Mouse (Mus musculus) common myeloid progenitor, adult 5-6 weeks (primary cell): Measurements from ENCODE around the gene Olfr115. TPM values are rescaled to one million over a fixed set of nuclear protein-coding genes. Genes with fewer than 3 reads are reported as not detected.

ENCODE experiments used
- ATAC-seq: replicated peaks from 2 replicates; pipeline ENCODE4 v1.8.0; 2016; ENCODE audit warnings: low read depth, mild to moderate bottlenecking, moderate TSS enrichment, inconsistent platforms; ENCODE audit not compliant: poor library complexity, severe bottlenecking
- total RNA-seq: library from RNA; stranded (forward); fragments of 200-1000, 187-1606 nt; gene quantifications from 2 replicates; pipeline ENCODE4 v1.2.3, GENCODE M21; 2017

Olfr115 gene
- not detected in 2 replicates for total RNA-seq

DNA sequence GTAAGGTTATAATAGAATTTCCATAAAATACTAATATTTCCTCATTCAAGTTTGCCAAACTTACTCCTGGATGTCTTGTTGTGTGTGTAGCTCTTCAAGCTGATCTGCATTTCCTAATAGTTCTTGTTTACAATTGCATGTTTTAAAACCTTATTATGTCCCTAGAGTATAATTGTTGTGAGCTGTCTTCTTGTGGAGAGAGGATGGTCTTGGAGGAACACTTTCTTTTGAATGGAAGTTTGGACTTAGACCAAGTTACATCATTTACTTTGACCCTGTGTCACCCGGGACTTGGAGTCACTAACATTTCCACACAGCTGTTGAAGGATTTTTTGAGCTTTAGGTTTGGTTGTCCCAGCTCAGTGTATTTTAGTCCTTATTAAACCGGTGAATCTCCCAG is at the start of gene Olfr115, which contains the start of gene Olfr116:
TSS of gene Olfr115 (minus strand) at position 101 of the 400 bp plus-strand sequence.
TSS of gene Olfr116 (minus strand) at position 191 of the 400 bp plus-strand sequence.
- no peak for ATAC-seq

DNA sequence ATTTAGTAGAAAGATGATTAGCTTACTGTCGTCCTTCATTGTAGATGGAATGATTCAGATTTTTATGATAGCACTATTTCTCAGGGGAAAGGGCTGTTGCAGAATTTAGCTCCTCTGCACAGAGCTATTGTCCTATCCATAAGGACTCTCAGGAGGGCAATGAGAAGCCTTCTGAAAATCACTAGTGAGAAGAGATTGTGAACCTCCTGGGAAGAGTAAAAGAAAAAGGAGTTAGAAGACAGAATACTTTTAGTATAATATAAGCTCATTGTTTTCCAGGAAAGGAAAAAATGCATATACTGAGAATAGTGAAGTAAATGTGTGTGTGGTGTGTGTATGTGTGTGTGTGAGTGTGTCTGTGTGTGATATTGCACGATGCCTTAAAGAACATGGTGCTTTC is 39.8 kb upstream of the Olfr115 start, which contains the start of gene Olfr118:
TSS of gene Olfr118 (plus strand) at position 301 of the 400 bp plus-strand sequence.
- no peak for ATAC-seq

DNA sequence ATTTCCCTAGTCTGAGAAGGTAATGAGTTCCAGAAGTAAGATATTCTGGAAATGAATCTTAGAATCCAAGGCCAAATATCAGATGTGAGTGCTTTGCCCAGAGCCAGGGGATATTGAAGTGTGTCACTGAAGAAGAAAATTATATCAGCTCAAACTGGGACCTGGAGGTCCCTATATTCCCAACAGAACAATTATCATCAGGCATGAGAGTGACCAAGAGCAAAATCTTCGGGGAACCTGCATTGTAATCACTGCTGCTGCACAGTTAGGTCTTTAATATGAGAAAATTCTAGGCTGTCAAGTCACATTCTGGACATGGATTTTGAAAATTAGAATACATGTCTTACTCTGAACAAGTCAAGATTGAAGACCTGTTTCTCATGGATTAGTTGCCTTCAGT is 36.8 kb upstream of the Olfr115 start, which contains the start of gene Olfr117:
TSS of gene Olfr117 (minus strand) at position 101 of the 400 bp plus-strand sequence.
- ATAC-seq, result no peak

DNA sequence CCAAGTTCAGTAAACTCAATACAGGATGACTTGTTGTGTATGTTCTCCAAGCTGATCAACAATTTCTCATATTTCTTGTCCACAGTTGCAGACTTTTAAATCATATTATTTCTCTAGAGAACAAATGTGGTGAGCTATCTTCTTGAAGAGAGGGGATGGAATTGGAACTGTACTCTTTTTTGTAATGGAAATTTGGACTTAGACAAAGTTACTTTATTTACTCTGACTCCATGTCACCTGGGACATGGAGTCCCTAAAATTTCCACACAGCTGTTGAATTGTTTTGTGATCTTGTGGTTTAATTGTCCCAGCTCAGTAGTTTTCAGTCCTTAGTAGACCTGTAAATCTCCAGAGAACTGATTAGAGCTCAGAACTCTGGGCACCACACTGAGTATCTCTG is 34.3 kb downstream of the Olfr115 start, which contains the start of gene Olfr114:
TSS of gene Olfr114 (minus strand) at position 101 of the 400 bp plus-strand sequence.
- no peak for ATAC-seq

DNA sequence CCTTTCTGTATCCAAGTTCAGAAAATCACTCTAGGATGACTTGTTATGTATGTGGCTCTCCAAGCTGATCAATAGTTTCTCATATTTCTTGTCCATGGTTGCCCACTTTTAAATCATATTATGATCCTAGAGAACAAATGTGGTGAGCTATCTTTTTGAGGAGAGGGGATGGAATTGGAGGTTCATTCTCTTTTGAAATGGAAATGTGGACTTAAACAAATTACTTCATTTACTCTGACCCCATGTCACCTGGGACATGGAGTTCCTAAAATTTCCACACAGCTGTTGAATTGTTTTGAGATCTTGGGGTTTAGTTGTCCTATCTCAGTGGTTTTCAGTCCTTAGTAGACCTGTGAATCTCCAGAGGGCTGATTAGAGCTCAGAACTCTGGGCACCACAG is 49.3 kb downstream of the Olfr115 start, which contains the start of gene Olfr113:
TSS of gene Olfr113 (minus strand) at position 101 of the 400 bp plus-strand sequence.
- no peak for ATAC-seq

DNA sequence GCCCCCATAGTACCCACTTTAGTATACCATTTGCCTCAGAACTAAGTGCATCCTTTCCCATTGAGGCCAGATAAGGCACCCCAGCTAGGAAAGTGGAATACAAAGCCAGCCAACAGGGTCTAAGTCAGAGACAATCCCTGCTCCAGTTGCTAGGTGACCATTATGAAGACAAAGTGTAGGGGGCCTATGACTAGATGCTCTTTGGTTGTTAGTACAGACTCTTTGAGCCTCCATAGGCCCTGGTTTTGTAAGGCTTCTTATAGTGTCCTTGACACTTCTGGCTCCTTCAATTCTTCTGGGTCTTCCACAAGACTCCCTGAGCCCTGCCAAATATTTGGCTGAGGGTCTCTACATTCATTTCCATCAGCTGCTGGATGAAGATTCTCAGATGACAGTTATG is 57.6 kb downstream of the Olfr115 start, which contains the start of gene Olfr112:
TSS of gene Olfr112 (minus strand) at position 101 of the 400 bp plus-strand sequence.
- ATAC-seq, result no peak

Other genes with a start within 250 kb of the Olfr115 start
- not detected in 2 replicates for gene Olfr105-ps, start 248.1 kb downstream of the Olfr115 start, total RNA-seq
- not detected in 2 replicates for gene Olfr106-ps, start 236.7 kb downstream of the Olfr115 start, total RNA-seq
- not detected in 2 replicates for gene Olfr107, start 227.9 kb downstream of the Olfr115 start, total RNA-seq
- gene Olfr108, start 181.6 kb downstream of the Olfr115 start, total RNA-seq, result not detected in 2 replicates
- gene Olfr109, start 168.2 kb downstream of the Olfr115 start, total RNA-seq, result not detected in 2 replicates
- not detected in 2 replicates for gene H2-M2, start 143.6 kb downstream of the Olfr115 start, total RNA-seq
- not detected in 2 replicates for gene Olfr110, start 134.6 kb downstream of the Olfr115 start, total RNA-seq
- not detected in 2 replicates for gene Olfr111, start 119.1 kb downstream of the Olfr115 start, total RNA-seq
- not detected in 2 replicates for gene Olfr112, start 57.7 kb downstream of the Olfr115 start, total RNA-seq
- not detected in 2 replicates for gene Olfr113, start 49.4 kb downstream of the Olfr115 start, total RNA-seq
- not detected in 2 replicates for gene Olfr114, start 34.4 kb downstream of the Olfr115 start, total RNA-seq
- not detected in 2 replicates for gene Olfr116, start 90 bp upstream of the Olfr115 start, total RNA-seq
- not detected in 2 replicates for gene Olfr117, start 36.7 kb upstream of the Olfr115 start, total RNA-seq
- not detected in 2 replicates for gene Olfr118, start 39.9 kb upstream of the Olfr115 start, total RNA-seq
- gene Olfr119, start 69.5 kb upstream of the Olfr115 start, total RNA-seq, result not detected in 2 replicates
- gene Olfr120, start 94.7 kb upstream of the Olfr115 start, total RNA-seq, result not detected in 2 replicates
- gene Olfr121, start 121.7 kb upstream of the Olfr115 start, total RNA-seq, result not detected in 2 replicates
- not detected in 2 replicates for gene Olfr122, start 141.5 kb upstream of the Olfr115 start, total RNA-seq
- not detected in 2 replicates for gene Olfr123, start 166.4 kb upstream of the Olfr115 start, total RNA-seq
- not detected in 2 replicates for gene Olfr124, start 172.8 kb upstream of the Olfr115 start, total RNA-seq
- not detected in 2 replicates for gene Olfr125, start 205.8 kb upstream of the Olfr115 start, total RNA-seq
- not detected in 2 replicates for gene Olfr126, start 220.4 kb upstream of the Olfr115 start, total RNA-seq